Mouse (Mus musculus) stomach, postnatal 0 days (tissue): ENCODE measurements around the gene Rpl35.

Experiments
- CTCF ChIP-seq: IDR thresholded peaks from 2 replicates; pipeline ENCODE4 v1.5.1; 2016; ENCODE audit warnings: antibody characterized with exemption, low read depth, mild to moderate bottlenecking, moderate library complexity
- EP300 ChIP-seq: optimal IDR thresholded peaks from 2 replicates; pipeline ENCODE3; 2016; ENCODE audit warnings: antibody characterized with exemption

- no peak for TF ChIP-seq CTCF
- TF ChIP-seq EP300: no peak
Measured at GRCm38 (mm10) chr2:39004372-39004771, 1.1 kb downstream of the Rpl35 start.
